Mouse (Mus musculus): Measurements from ENCODE around the gene Agfg2. TPM values are rescaled to one million over a fixed set of nuclear protein-coding genes. Genes with fewer than 3 reads are reported as not detected.
A peak's percentile ranks its signal among the peaks of the same experiment; 100 is the strongest.

Agfg2 gene
- polyA plus RNA-seq, 1 experiment from 2014 or later: 35.3 TPM

- Histone ChIP-seq H3K27me3 (peaks cover 15% of the 10 kb centered on the region; the same call in 1 of the 2 replicates), H3K36me3 (replicated peaks) (no peaks in the 10 kb centered on the region), H3K4me1 (replicated peaks) (peaks cover 43% of the 10 kb centered on the region), H3K4me3 (replicated peaks) (no peak overlapping the region), H3K9me3 (replicated peaks) (no peaks in the 10 kb centered on the region), H3K4me2 (no peak overlapping the region), H3K9ac (no peak overlapping the region), H3K27ac (replicated peaks) (no peak overlapping the region)
- ATAC-seq (ENCODE audit: insufficient read depth): no peak
- 43% methylated on average over 26 of the region's 26 CpGs for WGBS (ENCODE audit: insufficient replicate concordance)
Measured at GRCm38 (mm10) chr5:137607860-137608653, 76.5 kb downstream of the Agfg2 start.

- Histone ChIP-seq H3K27me3 (no peaks in the 10 kb centered on the region), H3K4me1 (replicated peaks) (peaks cover 77% of the 10 kb centered on the region), H3K36me3 (replicated peaks) (peaks cover 5% of the 10 kb centered on the region; the same call in 1 of the 2 replicates), H3K4me3 (replicated peaks) (peak overlapping the region; percentile 65), H3K27ac (replicated peaks) (peak overlapping the region; percentile 89), H3K9me3 (replicated peaks) (no peaks in the 10 kb centered on the region), H3K4me2 (peak overlapping the region; percentile 97), H3K9ac (peak overlapping the region; percentile 69)
- ATAC-seq (ENCODE audit: insufficient read depth): no peak
- WGBS (ENCODE audit: insufficient replicate concordance): under 1% methylated on average over 22 of the region's 22 CpGs
Measured at GRCm38 (mm10) chr5:137601365-137601729, 83.2 kb downstream of the Agfg2 start.

- H3K36me3 ChIP-seq (replicated peaks): peaks cover 5% of the 10 kb centered on the region; the same call in 1 of the 2 replicates
- H3K4me3 ChIP-seq (replicated peaks): peak within 1 kb of the TSS; percentile 65
- H3K4me2 ChIP-seq: peak within 1 kb of the TSS; percentile 97
- peak; percentile 95 for ATAC-seq (ENCODE audit: insufficient read depth)
- H3K27me3 ChIP-seq: no peaks in the 10 kb centered on the region
- H3K9me3 ChIP-seq (replicated peaks): no peaks in the 10 kb centered on the region
- peak within 1 kb of the TSS; percentile 89 for H3K27ac ChIP-seq (replicated peaks)
- peaks cover 78% of the 10 kb centered on the region for H3K4me1 ChIP-seq (replicated peaks)
- WGBS (ENCODE audit: insufficient replicate concordance): under 1% methylated on average over 41 of the region's 41 CpGs
- peak within 1 kb of the TSS; percentile 84 for H3K9ac ChIP-seq
Measured at GRCm38 (mm10) chr5:137600619-137601364, 83.7 kb downstream of the Agfg2 start, which contains the start of gene Mospd3. TSS of gene Mospd3 (minus strand) at chr5:137601058.

Other genes starting within 250 kb of the Agfg2 start
- gene Zan, start 207.7 kb downstream of the Agfg2 start, polyA plus RNA-seq (2015; fragmentation: Nextera tagmentation; extraction: Ambion mirVana): 0.07 and 0.25 TPM in 2 replicates
- 29.4 and 33.4 TPM in 2 replicates for gene Pop7, start 182.2 kb downstream of the Agfg2 start, polyA plus RNA-seq (2015; fragmentation: Nextera tagmentation; extraction: Ambion mirVana)
- 3.2 and 3.8 TPM in 2 replicates for gene Gigyf1, start 166.2 kb downstream of the Agfg2 start, polyA plus RNA-seq (2015; fragmentation: Nextera tagmentation; extraction: Ambion mirVana)
- 0.68 and 1.0 TPM in 2 replicates for gene Epo, start 151.5 kb downstream of the Agfg2 start, polyA plus RNA-seq (2015; fragmentation: Nextera tagmentation; extraction: Ambion mirVana)
- gene Gnb2, start 151.2 kb downstream of the Agfg2 start, polyA plus RNA-seq (2015; fragmentation: Nextera tagmentation; extraction: Ambion mirVana): 150 and 161 TPM in 2 replicates
- gene Actl6b, start 131.2 kb downstream of the Agfg2 start, polyA plus RNA-seq (2015; fragmentation: Nextera tagmentation; extraction: Ambion mirVana): 0.07 TPM in 2 replicates
- 55.1 and 65.5 TPM in 2 replicates for gene Tfr2, start 114.9 kb downstream of the Agfg2 start, polyA plus RNA-seq (2015; fragmentation: Nextera tagmentation; extraction: Ambion mirVana)
- 29.7 and 31.7 TPM in 2 replicates for gene Mospd3, start 83.7 kb downstream of the Agfg2 start, polyA plus RNA-seq (2015; fragmentation: Nextera tagmentation; extraction: Ambion mirVana)
- gene Pcolce, start 70.9 kb downstream of the Agfg2 start, polyA plus RNA-seq (2015; fragmentation: Nextera tagmentation; extraction: Ambion mirVana): 16.6 and 17.4 TPM in 2 replicates
- gene Fbxo24, start 55.7 kb downstream of the Agfg2 start, polyA plus RNA-seq (2015; fragmentation: Nextera tagmentation; extraction: Ambion mirVana): not detected in 2 replicates
- 25.7 and 26.4 TPM in 2 replicates for gene Lrch4, start 55.6 kb downstream of the Agfg2 start, polyA plus RNA-seq (2015; fragmentation: Nextera tagmentation; extraction: Ambion mirVana)
- gene Gm20605, start 55.6 kb downstream of the Agfg2 start, polyA plus RNA-seq (2015; fragmentation: Nextera tagmentation; extraction: Ambion mirVana): 6.0 and 7.8 TPM in 2 replicates
- 3.6 and 4.6 TPM in 2 replicates for gene Sap25, start 43.4 kb downstream of the Agfg2 start, polyA plus RNA-seq (2015; fragmentation: Nextera tagmentation; extraction: Ambion mirVana)
- gene Irs3, start 39.0 kb downstream of the Agfg2 start, polyA plus RNA-seq (2015; fragmentation: Nextera tagmentation; extraction: Ambion mirVana): 0.07 TPM in 1 of 2 replicates, not detected in the other
- 0.21 and 0.39 TPM in 2 replicates for gene Nyap1, start 56.9 kb upstream of the Agfg2 start, polyA plus RNA-seq (2015; fragmentation: Nextera tagmentation; extraction: Ambion mirVana)
- 68.8 and 75.1 TPM in 2 replicates for gene Tsc22d4, start 61.0 kb upstream of the Agfg2 start, polyA plus RNA-seq (2015; fragmentation: Nextera tagmentation; extraction: Ambion mirVana)
- gene Ppp1r35, start 94.1 kb upstream of the Agfg2 start, polyA plus RNA-seq (2015; fragmentation: Nextera tagmentation; extraction: Ambion mirVana): 21.0 and 21.3 TPM in 2 replicates
- 4.0 and 5.0 TPM in 2 replicates for gene Mepce, start 102.9 kb upstream of the Agfg2 start, polyA plus RNA-seq (2015; fragmentation: Nextera tagmentation; extraction: Ambion mirVana)
- gene Zcwpw1, start 103.1 kb upstream of the Agfg2 start, polyA plus RNA-seq (2015; fragmentation: Nextera tagmentation; extraction: Ambion mirVana): 3.2 and 3.3 TPM in 2 replicates
- 4.0 and 4.7 TPM in 2 replicates for gene Pilra, start 151.6 kb upstream of the Agfg2 start, polyA plus RNA-seq (2015; fragmentation: Nextera tagmentation; extraction: Ambion mirVana)
- gene Pilrb1, start 173.4 kb upstream of the Agfg2 start, polyA plus RNA-seq (2015; fragmentation: Nextera tagmentation; extraction: Ambion mirVana): 4.9 and 5.7 TPM in 2 replicates
- 5.2 and 6.4 TPM in 2 replicates for gene Pilrb2, start 187.1 kb upstream of the Agfg2 start, polyA plus RNA-seq (2015; fragmentation: Nextera tagmentation; extraction: Ambion mirVana)
- 5.0 and 5.2 TPM in 2 replicates for gene Cyp3a13, start 236.9 kb upstream of the Agfg2 start, polyA plus RNA-seq (2015; fragmentation: Nextera tagmentation; extraction: Ambion mirVana)